Mouse (Mus musculus): ENCODE measurements around the gene Bbs9. TPM values are rescaled to one million over a fixed set of nuclear protein-coding genes. Genes with fewer than 3 reads are reported as not detected.

Bbs9 gene
- total and polyA plus RNA-seq, 3 experiments, result 6.3 to 12.4 (median 11.9) TPM

DNA sequence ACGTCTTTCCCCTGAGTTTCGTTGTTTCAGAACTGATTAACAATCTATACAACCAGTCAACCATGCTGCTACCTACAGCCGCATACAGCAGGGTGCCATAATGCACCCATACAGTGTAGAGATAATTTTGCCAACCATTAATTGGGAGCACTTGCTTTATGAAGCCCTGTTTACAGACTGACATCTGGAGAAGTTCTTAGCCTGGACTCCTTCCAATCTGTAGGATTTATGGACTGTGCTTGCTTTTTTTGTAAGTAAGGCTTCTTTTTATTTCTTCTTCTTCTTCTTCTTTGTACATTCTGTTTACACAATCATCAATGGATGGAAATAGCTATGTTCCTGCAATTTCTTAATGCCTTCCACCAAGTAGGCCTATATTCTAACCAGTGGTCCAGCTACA is 395.1 kb downstream of the Bbs9 start:
- intact Hi-C loops (cut with DNase I), result no loop called here
- DNase-seq, result no peak
- Histone ChIP-seq H3K79me2 (replicated peaks; ENCODE audit: control insufficient read depth, insufficient read depth, low read length) (no peaks in the 10 kb centered on the region), H3K4me1 (ENCODE audit: control insufficient read depth, insufficient read depth, low read length) (peaks cover 1% of the 10 kb centered on the region; the same call in 1 of the 2 replicates), H3K4me3 (no peak overlapping the region), H3K36me3 (ENCODE audit: control insufficient read depth, insufficient read depth, low read length) (no peaks in the 10 kb centered on the region), H3K9ac (ENCODE audit: low read depth, low read length) (no peak overlapping the region), H3K27ac (no peak overlapping the region), H3K27me3 (ENCODE audit: control insufficient read depth, insufficient read depth, low read length) (no peaks in the 10 kb centered on the region)
- 93% methylated on average over 3 of the region's 3 CpGs for WGBS
- TF ChIP-seq POLR2A (IDR thresholded peaks at IDR 0.05; ENCODE audit: insufficient read depth, low read depth, low read length), result no peak
- no peak for TF ChIP-seq CTCF (IDR thresholded peaks at IDR 0.05)
- no peak for TF ChIP-seq EP300 (IDR thresholded peaks at IDR 0.05; ENCODE audit: insufficient read depth, low read depth, low read length)

GRCm38 (mm10) chr9:22875231-22875630 is 399.7 kb downstream of the Bbs9 start:
- Histone ChIP-seq H3K27ac (no peak overlapping the region), H3K79me2 (replicated peaks; ENCODE audit: control insufficient read depth, insufficient read depth, low read length) (no peaks in the 10 kb centered on the region)
- 93% methylated on average over 1 of the region's 1 CpGs for WGBS

DNA sequence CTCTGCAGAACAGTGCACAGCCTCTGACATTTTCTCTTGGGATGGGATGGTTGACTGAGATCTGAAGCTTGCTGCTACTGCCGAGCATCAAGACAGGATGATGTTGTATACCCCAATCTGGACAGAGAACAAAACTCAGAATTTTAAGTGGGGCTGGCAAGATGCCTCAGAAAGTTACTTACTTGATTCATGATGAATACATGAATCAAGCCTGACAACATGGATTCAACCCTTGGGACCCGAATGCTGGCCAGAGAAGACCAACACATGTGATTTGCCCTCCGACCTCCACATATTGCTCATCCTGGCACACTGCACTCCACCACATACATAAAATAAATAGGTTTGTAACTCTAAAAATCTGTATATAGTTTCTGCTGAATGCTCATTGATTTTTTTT is 403.8 kb downstream of the Bbs9 start:
- peaks cover 2% of the 10 kb centered on the region; the same call in 1 of the 2 replicates for H3K4me1 ChIP-seq (ENCODE audit: control insufficient read depth, insufficient read depth, low read length)
- H3K9ac ChIP-seq (ENCODE audit: low read depth, low read length), result no peak overlapping the region
- DNase-seq, result no peak
- H3K27me3 ChIP-seq (ENCODE audit: control insufficient read depth, insufficient read depth, low read length), result no peaks in the 10 kb centered on the region
- H3K27ac ChIP-seq, result no peak overlapping the region
- intact Hi-C loops (cut with DNase I), result no loop called here
- H3K36me3 ChIP-seq (ENCODE audit: control insufficient read depth, insufficient read depth, low read length), result no peaks in the 10 kb centered on the region
- no peak overlapping the region for H3K4me3 ChIP-seq
- TF ChIP-seq CTCF (IDR thresholded peaks at IDR 0.05) (no peak), EP300 (IDR thresholded peaks at IDR 0.05; ENCODE audit: insufficient read depth, low read depth, low read length) (no peak), POLR2A (IDR thresholded peaks at IDR 0.05; ENCODE audit: insufficient read depth, low read depth, low read length) (no peak)
- no peaks in the 10 kb centered on the region for H3K79me2 ChIP-seq (replicated peaks; ENCODE audit: control insufficient read depth, insufficient read depth, low read length)
- WGBS, result 93% methylated on average over 3 of the region's 3 CpGs

More at GRCm38 (mm10) chr9:22875231-22875630, 399.7 kb downstream of the Bbs9 start:
- Histone ChIP-seq H3K9ac (ENCODE audit: low read depth, low read length) (no peak overlapping the region), H3K4me3 (no peak overlapping the region), H3K4me1 (ENCODE audit: control insufficient read depth, insufficient read depth, low read length) (peaks cover 2% of the 10 kb centered on the region; the same call in 1 of the 2 replicates), H3K36me3 (ENCODE audit: control insufficient read depth, insufficient read depth, low read length) (no peaks in the 10 kb centered on the region), H3K27me3 (ENCODE audit: control insufficient read depth, insufficient read depth, low read length) (no peaks in the 10 kb centered on the region)
- intact Hi-C loops (cut with DNase I), result no loop called here
- no peak for TF ChIP-seq EP300 (IDR thresholded peaks at IDR 0.05; ENCODE audit: insufficient read depth, low read depth, low read length)
- no peak for TF ChIP-seq POLR2A (IDR thresholded peaks at IDR 0.05; ENCODE audit: insufficient read depth, low read depth, low read length)
- no peak for TF ChIP-seq CTCF (IDR thresholded peaks at IDR 0.05)
- DNase-seq, result no peak

DNA sequence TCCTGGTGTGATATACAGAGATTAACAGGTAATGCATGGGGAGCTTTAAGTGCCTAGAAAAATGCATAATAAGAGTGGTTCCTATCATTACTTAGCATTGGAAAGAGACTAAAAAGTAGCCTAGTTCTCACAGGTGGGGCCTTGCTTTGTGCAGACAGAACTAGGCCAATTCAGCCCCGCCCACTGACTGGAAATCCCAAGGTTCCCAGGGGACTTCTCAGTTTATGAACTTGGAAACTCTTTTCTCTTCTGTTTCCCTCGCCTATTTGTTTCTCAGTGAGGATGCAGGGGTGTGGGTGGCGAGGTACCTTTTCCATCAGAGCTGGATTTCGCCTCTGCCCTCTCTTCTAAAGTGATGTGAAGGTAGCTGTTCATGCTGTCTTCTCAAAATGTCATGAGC is 410.8 kb downstream of the Bbs9 start:
- Histone ChIP-seq H3K4me1 (ENCODE audit: control insufficient read depth, insufficient read depth, low read length) (peaks cover 4% of the 10 kb centered on the region), H3K9ac (ENCODE audit: low read depth, low read length) (no peak overlapping the region), H3K27ac (no peak overlapping the region), H3K27me3 (ENCODE audit: control insufficient read depth, insufficient read depth, low read length) (no peaks in the 10 kb centered on the region), H3K4me3 (no peak overlapping the region), H3K36me3 (ENCODE audit: control insufficient read depth, insufficient read depth, low read length) (no peaks in the 10 kb centered on the region), H3K79me2 (replicated peaks; ENCODE audit: control insufficient read depth, insufficient read depth, low read length) (no peaks in the 10 kb centered on the region)
- intact Hi-C loops (cut with DNase I), result no loop called here
- WGBS, result 61% methylated on average over 4 of the region's 4 CpGs
- TF ChIP-seq CTCF (IDR thresholded peaks at IDR 0.05) (no peak), EP300 (IDR thresholded peaks at IDR 0.05; ENCODE audit: insufficient read depth, low read depth, low read length) (no peak), POLR2A (IDR thresholded peaks at IDR 0.05; ENCODE audit: insufficient read depth, low read depth, low read length) (no peak)
- peak in 1 of 2 experiments; percentile 22 for DNase-seq

GRCm38 (mm10) chr9:22905434-22905833 is 429.9 kb downstream of the Bbs9 start:
- TF ChIP-seq EP300 (IDR thresholded peaks at IDR 0.05; ENCODE audit: insufficient read depth, low read depth, low read length) (no peak), POLR2A (IDR thresholded peaks at IDR 0.05; ENCODE audit: insufficient read depth, low read depth, low read length) (no peak), CTCF (IDR thresholded peaks at IDR 0.05) (no peak)
- Histone ChIP-seq H3K4me1 (ENCODE audit: control insufficient read depth, insufficient read depth, low read length) (no peaks in the 10 kb centered on the region), H3K9ac (ENCODE audit: low read depth, low read length) (no peak overlapping the region), H3K36me3 (ENCODE audit: control insufficient read depth, insufficient read depth, low read length) (no peaks in the 10 kb centered on the region), H3K79me2 (replicated peaks; ENCODE audit: control insufficient read depth, insufficient read depth, low read length) (no peaks in the 10 kb centered on the region), H3K4me3 (no peak overlapping the region), H3K27me3 (ENCODE audit: control insufficient read depth, insufficient read depth, low read length) (no peaks in the 10 kb centered on the region), H3K27ac (no peak overlapping the region)
- intact Hi-C loops (cut with DNase I), result loop anchor here (5.0 kb wide), 1 partner anchor 83 kb away; no protein-coding TSS in a partner anchor
- DNase-seq, result peak; percentile 40 to 65
- 46% methylated on average over 3 of the region's 3 CpGs for WGBS

DNA sequence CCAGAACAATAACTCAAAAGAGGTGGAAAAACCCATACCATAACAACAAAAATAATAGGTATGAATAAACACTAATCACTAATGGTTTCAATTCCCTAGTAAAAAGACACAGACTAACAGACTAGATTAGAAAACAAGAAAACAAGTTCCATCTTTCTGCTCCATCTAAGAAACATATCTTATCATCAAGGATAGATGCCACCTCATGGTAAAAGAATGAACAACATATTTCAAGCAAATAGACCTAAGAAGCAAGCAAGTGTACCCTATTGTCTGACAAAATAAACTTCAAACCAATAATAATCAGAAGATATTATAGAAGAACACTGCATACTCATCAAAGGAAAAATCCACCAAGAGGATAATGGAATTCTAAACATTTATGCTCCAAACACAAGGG is 441.3 kb downstream of the Bbs9 start:
- Histone ChIP-seq H3K36me3 (ENCODE audit: control insufficient read depth, insufficient read depth, low read length) (no peaks in the 10 kb centered on the region), H3K79me2 (replicated peaks; ENCODE audit: control insufficient read depth, insufficient read depth, low read length) (no peaks in the 10 kb centered on the region), H3K27me3 (ENCODE audit: control insufficient read depth, insufficient read depth, low read length) (no peaks in the 10 kb centered on the region), H3K27ac (no peak overlapping the region), H3K4me1 (ENCODE audit: control insufficient read depth, insufficient read depth, low read length) (no peaks in the 10 kb centered on the region), H3K9ac (ENCODE audit: low read depth, low read length) (no peak overlapping the region), H3K4me3 (no peak overlapping the region)
- no peak for DNase-seq
- intact Hi-C loops (cut with DNase I), result no loop called here
- TF ChIP-seq POLR2A (IDR thresholded peaks at IDR 0.05; ENCODE audit: insufficient read depth, low read depth, low read length) (no peak), CTCF (IDR thresholded peaks at IDR 0.05) (peak; percentile 35)

Measured in heart, adult 2 months (tissue).